Mouse (Mus musculus) ES-E14 (cell line): Measurements from ENCODE around the gene Fosb. TPM values are rescaled to one million over a fixed set of nuclear protein-coding genes. Genes with fewer than 3 reads are reported as not detected.

Experiments
- DNase-seq: peaks from one replicate; pipeline ENCODE4 v3.0.0-alpha.2; 2013; ENCODE audit warnings: low read depth, low spot score
- H3K27ac ChIP-seq: 2 replicates; pipeline ENCODE4 v1.5.1; 2012; ENCODE audit warnings: low read depth, mild to moderate bottlenecking, low read length, moderate library complexity, mixed read lengths; ENCODE audit not compliant: poor library complexity, insufficient read depth, severe bottlenecking
- H3K36me3 ChIP-seq: 2 replicates; pipeline ENCODE4 v1.6.1; 2012; ENCODE audit warnings: mild to moderate bottlenecking, low read length, moderate library complexity, mixed read lengths; ENCODE audit not compliant: control insufficient read depth, poor library complexity, insufficient read depth, severe bottlenecking
- H3K4me1 ChIP-seq, 2 experiments: fragments of 150-350 bp in 1 of 2; sonication (generic) in 1 of 2; 2 replicates each; pipeline ENCODE4 v1.6.1; 2012; ENCODE audit warnings: low read length in 2 of 2, mild to moderate bottlenecking in 1 of 2, mixed read lengths in 1 of 2; ENCODE audit not compliant: control insufficient read depth in 2 of 2, insufficient read depth in 2 of 2, poor library complexity in 1 of 2
- H3K4me3 ChIP-seq, 2 experiments: fragments of 150-350 bp in 1 of 2; sonication (generic) in 1 of 2; 2 replicates each; pipeline ENCODE4 v1.5.1; 2012; ENCODE audit warnings: low read length in 2 of 2, low read depth in 1 of 2, mild to moderate bottlenecking in 1 of 2, mixed read lengths in 1 of 2; ENCODE audit not compliant: insufficient read depth in 1 of 2, poor library complexity in 1 of 2, severe bottlenecking in 1 of 2
- H3K9ac ChIP-seq: 2 replicates; pipeline ENCODE4 v1.6.1; 2012; ENCODE audit warnings: low read depth, mild to moderate bottlenecking, low read length, mixed read lengths; ENCODE audit not compliant: poor library complexity, insufficient read depth, severe bottlenecking
- H3K9me3 ChIP-seq: fragments of 150-350 bp; sonication (generic); 2 replicates; pipeline ENCODE4 v1.6.1; 2012; ENCODE audit warnings: low read depth, mild to moderate bottlenecking, low read length; ENCODE audit not compliant: control insufficient read depth, insufficient read depth
- CHD2 ChIP-seq: IDR thresholded peaks from 2 replicates; pipeline ENCODE4 v1.6.1; 2014; ENCODE audit warnings: mild to moderate bottlenecking, low read depth, low read length, inconsistent platforms
- HCFC1 ChIP-seq: IDR thresholded peaks from 2 replicates; pipeline ENCODE4 v1.6.1; 2012; ENCODE audit warnings: low read length, inconsistent platforms, borderline replicate concordance; ENCODE audit not compliant: insufficient read depth
- MAFK ChIP-seq: IDR thresholded peaks from 2 replicates; pipeline ENCODE4 v1.6.1; 2014; ENCODE audit warnings: mild to moderate bottlenecking, low read depth, low read length, inconsistent platforms; ENCODE audit not compliant: insufficient read depth
- ZC3H11A ChIP-seq: IDR thresholded peaks from 2 replicates; pipeline ENCODE4 v1.6.1; 2012; ENCODE audit warnings: low read depth, mild to moderate bottlenecking, inconsistent platforms, low read length, borderline replicate concordance
- ZNF384 ChIP-seq: IDR thresholded peaks from 2 replicates; pipeline ENCODE4 v1.6.1; 2012; ENCODE audit warnings: low read depth, low read length, inconsistent platforms
- in situ Hi-C, 2 experiments: fragments of 600-800 bp; cut with MboI; formaldehyde crosslinking; loops; one replicate each; pipeline ENCODE4 v1.15.1; 2025; ENCODE audit warnings: low sequenced_read_pairs in 2 of 2, inconsistent platforms in 1 of 2; ENCODE audit not compliant: unreplicated experiment in 2 of 2
- total RNA-seq: library from RNA; depleted of rRNA; stranded (reverse); fragments of 300-350 nt; gene quantifications from 2 replicates; pipeline ENCODE4 v1.2.3, GENCODE M21; 2012

Fosb gene
- total RNA-seq, 1 experiment = 5.8 TPM

DNA sequence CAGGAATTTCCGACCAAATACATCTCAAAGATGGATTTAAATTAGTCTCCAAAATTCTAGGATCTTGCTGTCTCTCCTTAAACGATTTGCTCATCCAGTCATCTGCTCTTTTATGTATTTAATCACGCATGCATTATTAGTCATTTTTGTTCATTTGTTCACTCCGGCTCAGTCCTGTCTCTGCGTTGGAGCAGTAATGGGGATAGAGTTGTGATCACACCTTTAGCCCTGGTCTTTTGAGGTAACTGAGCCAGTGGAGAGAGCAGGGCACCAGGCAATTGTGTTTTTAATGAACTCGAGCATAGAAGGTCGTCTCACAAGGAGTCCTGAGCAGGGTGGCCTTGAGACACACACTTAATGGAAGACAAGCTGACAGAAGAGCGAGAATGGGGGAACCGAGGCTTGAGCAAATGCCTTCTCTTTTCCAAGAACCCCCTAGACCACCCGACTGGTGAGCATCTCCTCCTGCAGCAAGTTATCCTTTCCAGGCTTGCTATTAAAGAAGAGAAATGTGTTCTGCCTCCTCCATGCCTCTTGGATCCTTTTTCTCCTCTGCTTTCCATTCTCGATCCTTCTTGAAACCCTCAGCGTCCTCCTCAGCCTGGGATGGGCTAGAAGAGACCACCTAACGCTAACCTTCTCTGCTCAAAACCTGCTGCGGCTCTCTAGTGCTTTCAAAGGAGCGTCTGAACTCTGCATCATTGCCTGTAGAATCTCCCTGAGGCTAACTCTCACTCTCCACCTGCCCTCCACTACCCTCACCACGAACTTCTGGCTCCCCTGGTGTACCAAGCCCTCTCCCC is 8.2 kb downstream of the Fosb start:
- in situ Hi-C loops = no loop called here
- Histone ChIP-seq H3K36me3 (no peaks in the 10 kb centered on the region), H3K27ac (no peak overlapping the region), H3K9me3 (no peaks in the 10 kb centered on the region), H3K9ac (no peak overlapping the region), H3K4me1 (peaks cover 0 to 7% of the 10 kb centered on the region in 2 experiments; a peak in 1 of 4 replicates), H3K4me3 (peak overlapping the region in 1 of 2 experiments; percentile 70; a peak in 2 of 4 replicates)
- no peak for TF ChIP-seq MAFK
- 0 out of 2 replicates have a peak, but pooled peaks have one; percentile 9 for TF ChIP-seq CHD2
- no peak for DNase-seq

DNA sequence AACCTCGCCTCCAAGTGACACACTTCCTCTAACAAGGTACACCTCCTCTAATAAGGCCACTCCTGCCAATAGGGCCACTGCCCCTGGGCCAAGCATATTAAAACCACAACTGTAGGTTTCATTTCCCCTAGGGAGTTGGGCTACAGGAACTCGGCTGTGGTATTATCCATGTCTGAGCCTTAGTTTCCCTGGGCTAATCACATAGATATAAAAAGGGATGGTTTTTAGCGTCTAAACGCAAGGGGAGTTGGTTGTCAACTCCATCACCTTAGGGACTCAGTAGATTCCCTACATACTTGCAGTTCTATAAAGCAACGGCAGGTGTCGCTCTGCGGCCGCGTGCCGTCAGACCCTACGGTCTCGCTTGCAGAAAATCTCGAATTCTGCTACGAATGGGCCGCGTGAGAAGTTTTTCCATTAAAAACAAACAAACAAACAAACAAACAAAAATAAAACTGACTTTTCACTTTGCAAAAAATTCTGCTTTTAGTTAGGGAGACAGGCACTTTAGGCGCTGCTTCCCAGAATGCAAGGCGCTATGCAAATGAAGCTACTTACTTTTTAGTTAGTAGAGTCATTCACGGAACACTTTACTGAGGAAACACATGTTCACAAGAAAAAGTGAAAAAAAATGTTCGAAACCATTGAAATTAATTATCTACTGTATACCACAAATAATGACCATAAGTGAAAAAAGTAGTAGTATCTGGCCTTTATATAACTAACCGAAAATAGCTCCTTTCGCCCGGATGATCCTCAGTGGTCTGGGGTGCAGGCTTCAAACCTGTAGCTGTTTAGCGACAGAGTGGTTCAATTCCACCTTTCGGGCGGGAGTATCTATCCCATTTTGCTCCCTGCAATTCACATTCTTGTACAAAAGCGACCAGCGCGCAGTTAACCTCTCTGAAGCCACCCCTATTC is 9.1 kb downstream of the Fosb start:
- H3K4me1 ChIP-seq = peaks cover 0 to 7% of the 10 kb centered on the region in 2 experiments; a peak in 1 of 4 replicates
- no peak overlapping the region for H3K9ac ChIP-seq
- H3K36me3 ChIP-seq = no peaks in the 10 kb centered on the region
- H3K4me3 ChIP-seq = peak overlapping the region; percentile 70
- no peaks in the 10 kb centered on the region for H3K9me3 ChIP-seq
- H3K27ac ChIP-seq = peak overlapping the region; percentile 5; the same call in 1 of the 2 replicates
- in situ Hi-C loops = no loop called here
- peak; percentile 73 for DNase-seq
- TF ChIP-seq ZNF384 = no peak
- 0 out of 2 replicates have a peak, but pooled peaks have one; percentile 6 for TF ChIP-seq ZC3H11A
- 0 out of 2 replicates have a peak, but pooled peaks have one; percentile 2 for TF ChIP-seq MAFK
- TF ChIP-seq CHD2 = peak; percentile 5; the same call in 1 of the 2 replicates
- no peak for TF ChIP-seq HCFC1

DNA sequence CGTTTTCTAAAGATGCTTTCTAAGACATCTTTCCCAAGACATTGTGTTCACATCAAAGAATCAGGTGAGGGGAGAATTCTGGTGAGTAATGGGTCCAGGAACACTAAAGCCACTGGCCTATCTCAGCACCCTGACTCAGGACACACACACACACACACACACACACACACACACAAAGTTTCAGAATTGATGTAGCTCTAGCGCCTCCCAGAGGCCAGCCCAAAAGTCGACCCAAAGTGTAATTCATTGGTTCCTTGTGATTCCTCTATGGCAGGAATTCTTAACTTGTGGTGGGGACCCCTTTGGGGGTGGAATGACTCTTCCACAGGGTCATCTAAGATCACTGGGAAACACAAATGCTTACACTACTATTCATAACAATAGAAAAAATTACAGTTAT is 10.7 kb downstream of the Fosb start:
- TF ChIP-seq CHD2 (no peak), ZNF384 (no peak), HCFC1 (no peak)
- H3K4me3 ChIP-seq = no peak overlapping the region
- H3K9ac ChIP-seq = no peak overlapping the region
- no peak overlapping the region for H3K27ac ChIP-seq
- in situ Hi-C loops = no loop called here
- DNase-seq = no peak
- peaks cover 0 to 10% of the 10 kb centered on the region in 2 experiments; a peak in 1 of 4 replicates for H3K4me1 ChIP-seq
- H3K9me3 ChIP-seq = no peaks in the 10 kb centered on the region
- no peaks in the 10 kb centered on the region for H3K36me3 ChIP-seq

DNA sequence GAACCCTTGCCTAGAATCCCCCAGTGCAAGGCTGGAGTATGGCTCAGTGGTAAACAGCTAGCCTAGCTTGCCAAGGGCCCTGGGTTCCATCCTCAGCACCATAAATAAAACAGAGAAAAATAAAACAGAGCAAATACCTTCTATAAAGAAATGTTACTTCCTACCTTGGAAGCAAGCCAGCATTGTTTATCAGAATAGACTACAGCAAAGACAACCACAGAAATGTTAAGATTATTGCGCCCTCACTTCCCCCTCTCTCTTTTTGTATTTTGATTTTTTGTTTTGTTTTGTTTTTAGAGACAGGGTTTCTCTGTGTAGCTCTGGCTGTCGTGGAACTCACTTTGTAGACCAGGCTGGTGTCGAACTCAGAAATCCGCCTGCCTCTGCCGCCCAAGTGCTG is 12.1 kb downstream of the Fosb start:
- Histone ChIP-seq H3K27ac (no peak overlapping the region), H3K36me3 (no peaks in the 10 kb centered on the region), H3K4me1 (peaks cover 0 to 16% of the 10 kb centered on the region in 2 experiments; a peak in 3 of 4 replicates), H3K9me3 (no peaks in the 10 kb centered on the region), H3K4me3 (no peak overlapping the region), H3K9ac (no peak overlapping the region)
- no peak for TF ChIP-seq ZNF384
- no peak for TF ChIP-seq ZC3H11A
- no peak for TF ChIP-seq HCFC1
- no peak for TF ChIP-seq CHD2
- no peak for TF ChIP-seq MAFK
- no peak for DNase-seq
- in situ Hi-C loops = no loop called here
